Mouse (Mus musculus): ENCODE results near the gene Kif13a. TPM values are rescaled to one million over a fixed set of nuclear protein-coding genes. Genes with fewer than 3 reads are reported as not detected.

Kif13a gene
- total RNA-seq, 2 experiments from 2014 or later: 109 to 118 TPM

DNA sequence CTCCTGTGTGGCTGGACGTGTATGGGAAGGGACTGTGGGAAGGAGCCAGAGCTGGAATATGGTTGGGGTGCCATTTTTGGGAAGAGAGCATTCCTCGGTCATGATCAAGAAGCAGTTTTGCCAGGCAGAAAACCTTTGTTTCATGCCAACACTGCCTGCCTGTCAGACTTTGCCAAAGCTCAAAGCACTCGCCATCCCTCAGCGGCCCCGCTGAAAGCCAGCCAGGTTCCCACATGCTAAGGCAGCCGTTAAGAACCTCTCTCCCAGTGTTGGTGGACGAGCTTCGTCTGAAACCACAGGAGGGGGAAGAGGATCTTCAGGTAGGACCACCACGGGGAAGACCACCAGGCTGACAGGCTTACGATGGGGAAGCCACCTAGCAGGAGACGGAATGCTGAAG is 121.8 kb downstream of the Kif13a start:
- no peak for DNase-seq (ENCODE audit: low spot score)

GRCm38 (mm10) chr13:46801196-46801595 is 128.5 kb downstream of the Kif13a start:
- intact Hi-C loops (cut with DNase I): no loop called here
- DNase-seq (ENCODE audit: low spot score): no peak

More for the DNA sequence above, 121.8 kb downstream of the Kif13a start:
- intact Hi-C loops (cut with DNase I): no loop called here

GRCm38 (mm10) chr13:46798156-46798555 is 131.5 kb downstream of the Kif13a start:
- intact Hi-C loops (cut with DNase I): loop anchor here (5.0 kb wide), 2 partner anchors 71 to 486 kb away; partner anchors contain the start of gene Nup153
- DNase-seq (ENCODE audit: low spot score): no peak

DNA sequence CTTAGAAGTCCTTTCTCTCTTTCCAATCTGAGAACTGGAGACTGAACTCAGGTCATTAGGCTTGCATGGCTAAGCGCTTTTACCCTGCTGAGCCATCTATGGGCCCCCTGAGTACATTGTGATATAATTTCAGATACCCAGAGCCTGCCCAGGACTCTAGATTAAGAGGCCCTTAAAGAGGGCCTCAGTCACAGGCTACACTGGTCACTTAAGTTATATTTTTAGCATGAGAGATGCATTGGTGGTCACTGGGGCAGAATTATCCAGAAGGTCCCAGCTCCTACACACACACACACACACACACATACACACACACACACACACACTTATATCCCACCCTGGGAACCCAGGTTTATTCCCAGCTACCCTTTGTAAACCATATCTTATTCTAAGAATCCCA is 133.3 kb downstream of the Kif13a start:
- intact Hi-C loops (cut with DNase I): loop anchor here (5.0 kb wide), 2 partner anchors 69 to 484 kb away; partner anchors contain the start of gene Nup153
- DNase-seq (ENCODE audit: low spot score): no peak

DNA sequence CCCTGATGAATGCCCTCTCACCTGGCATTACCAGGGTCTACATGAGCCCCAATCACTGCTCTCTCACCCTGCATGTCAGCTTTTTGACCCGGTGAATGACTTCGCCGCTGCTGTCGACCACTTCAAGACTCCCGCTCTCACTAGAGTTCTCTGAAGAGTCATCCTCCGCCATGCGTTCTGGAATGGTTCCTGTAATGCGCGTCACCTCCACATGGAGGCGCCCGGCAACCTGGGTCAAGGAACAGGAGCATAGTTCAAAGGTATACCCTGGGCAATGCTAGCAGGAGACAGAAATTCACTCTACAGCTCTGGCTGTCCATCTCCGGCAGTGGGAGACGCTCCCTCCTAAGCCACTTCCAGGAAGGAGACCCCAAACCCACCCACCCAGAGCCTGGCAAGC is 135.8 kb downstream of the Kif13a start:
- intact Hi-C loops (cut with DNase I): no loop called here
- no peak for DNase-seq (ENCODE audit: low spot score)

DNA sequence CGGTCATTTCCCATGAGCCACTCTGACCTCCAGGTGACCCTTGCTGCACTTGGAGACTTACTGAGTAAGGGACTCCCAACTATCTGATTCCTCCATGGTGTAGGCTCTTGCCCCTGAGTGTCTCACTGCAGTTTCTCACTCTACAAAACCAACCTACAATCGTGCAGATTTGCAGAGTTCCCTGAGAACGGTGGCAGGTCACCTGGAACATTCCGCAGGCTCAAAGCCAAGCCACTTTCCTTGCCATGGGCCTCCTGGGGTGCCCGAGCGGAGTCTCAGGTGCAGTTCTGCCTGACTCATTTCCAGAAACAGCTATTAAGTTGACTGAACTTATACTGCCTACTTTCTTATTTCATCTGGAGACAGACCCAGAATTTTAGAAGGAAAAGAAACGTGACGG is 141.2 kb downstream of the Kif13a start:
- intact Hi-C loops (cut with DNase I): no loop called here
- DNase-seq (ENCODE audit: low spot score): no peak

- DNase-seq (ENCODE audit: low spot score): no peak
- intact Hi-C loops (cut with DNase I): no loop called here
These were observed 142.8 kb downstream of the Kif13a start for GRCm38 (mm10) chr13:46786836-46787235.

- intact Hi-C loops (cut with DNase I): no loop called here
- DNase-seq (ENCODE audit: low spot score): no peak
These were observed 143.6 kb downstream of the Kif13a start for GRCm38 (mm10) chr13:46786064-46786561.

DNA sequence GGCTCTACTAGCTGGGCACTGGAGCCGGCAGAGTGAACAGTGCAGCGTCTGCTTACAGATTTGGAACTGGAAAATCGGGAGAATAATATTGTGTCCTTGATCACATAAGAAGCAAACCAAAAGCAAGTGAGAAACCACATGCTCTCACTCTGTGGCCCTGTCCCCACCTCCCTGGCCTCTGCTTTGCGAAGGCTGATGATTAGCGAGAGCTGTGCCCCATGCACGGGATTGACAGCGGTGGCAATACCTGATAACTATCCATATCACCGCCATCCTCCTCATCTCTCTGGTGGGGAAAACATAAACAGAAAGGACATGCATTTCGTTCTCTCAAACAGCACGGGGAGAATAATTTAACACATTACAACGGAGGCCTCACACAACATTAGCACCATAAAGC is 149.3 kb downstream of the Kif13a start:
- intact Hi-C loops (cut with DNase I): no loop called here
- DNase-seq (ENCODE audit: low spot score): no peak

- intact Hi-C loops (cut with DNase I): no loop called here
These were observed 149.8 kb downstream of the Kif13a start for GRCm38 (mm10) chr13:46779831-46780230.

GRCm38 (mm10) chr13:46777461-46777860 is 152.2 kb downstream of the Kif13a start:
- intact Hi-C loops (cut with DNase I): no loop called here
- DNase-seq (ENCODE audit: low spot score): no peak

More at GRCm38 (mm10) chr13:46779831-46780230, 149.8 kb downstream of the Kif13a start:
- DNase-seq (ENCODE audit: low spot score): no peak

- intact Hi-C loops (cut with DNase I): no loop called here
- no peak for DNase-seq (ENCODE audit: low spot score)
These were observed 152.9 kb downstream of the Kif13a start for GRCm38 (mm10) chr13:46776636-46777305.

DNA sequence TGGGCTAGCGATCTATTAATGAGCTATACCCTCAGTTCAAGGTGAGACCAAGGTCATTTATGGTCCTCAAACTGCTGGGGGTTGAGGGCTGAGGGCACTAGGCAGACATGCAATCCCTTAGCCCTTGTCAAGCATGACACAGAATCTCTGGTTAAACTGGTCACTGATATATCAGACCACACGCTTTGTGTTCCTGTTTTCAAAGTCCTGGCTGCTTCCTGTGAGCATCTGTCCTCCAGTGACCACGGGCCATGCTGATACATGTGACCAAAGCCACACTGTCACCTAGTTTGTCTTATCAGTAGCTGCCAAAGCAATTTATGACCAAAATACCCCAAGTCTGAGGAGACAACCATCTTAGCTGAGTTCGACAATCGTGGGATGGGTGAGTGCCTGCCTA is 154.7 kb downstream of the Kif13a start:
- intact Hi-C loops (cut with DNase I): loop anchor here (5.0 kb wide), 1 partner anchor 88 kb away; no protein-coding TSS in a partner anchor
- no peak for DNase-seq (ENCODE audit: low spot score)

DNA sequence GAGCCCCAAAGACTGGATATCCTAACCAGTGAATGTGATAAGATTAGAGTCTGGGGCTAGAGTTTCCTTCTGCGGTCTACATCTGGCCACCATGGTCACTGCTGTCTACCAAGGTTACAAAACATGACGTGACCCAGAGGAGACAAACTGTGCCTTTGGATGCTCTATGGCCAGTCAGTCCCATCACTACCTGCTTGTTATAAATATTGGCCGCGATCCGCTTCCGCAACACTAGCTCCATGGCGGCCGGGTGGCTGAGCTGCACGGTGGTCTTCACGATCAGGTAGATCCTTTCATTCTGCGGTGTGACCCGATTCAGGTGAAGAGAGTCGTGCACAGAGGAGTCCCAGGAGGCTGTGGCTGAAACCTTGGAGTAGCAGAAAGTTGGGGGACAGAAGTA is 157.1 kb downstream of the Kif13a start:
- no peak for DNase-seq (ENCODE audit: low spot score)
- intact Hi-C loops (cut with DNase I): loop anchor here (5.0 kb wide), 1 partner anchor 85 kb away; no protein-coding TSS in a partner anchor

DNA sequence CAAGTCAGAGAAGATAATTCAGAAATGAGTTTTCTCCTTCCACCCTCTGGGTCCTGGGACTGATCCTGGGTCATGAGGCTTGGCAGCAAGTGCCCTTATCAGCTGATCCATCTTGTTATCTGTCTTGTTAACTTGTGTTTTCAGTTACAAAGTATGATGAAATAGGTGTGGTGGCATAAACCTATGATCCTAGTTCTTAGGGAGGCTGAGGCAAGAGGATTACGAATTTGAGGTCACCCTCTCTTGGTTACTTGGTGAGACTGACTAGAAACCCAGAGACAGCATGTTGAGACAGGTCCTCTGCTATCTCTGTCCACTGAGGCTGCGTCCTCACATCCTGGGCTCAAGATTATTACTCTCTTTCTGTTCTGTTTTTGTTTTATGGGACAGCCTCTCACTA is 164.3 kb downstream of the Kif13a start:
- intact Hi-C loops (cut with DNase I): no loop called here
- DNase-seq (ENCODE audit: low spot score): no peak

DNA sequence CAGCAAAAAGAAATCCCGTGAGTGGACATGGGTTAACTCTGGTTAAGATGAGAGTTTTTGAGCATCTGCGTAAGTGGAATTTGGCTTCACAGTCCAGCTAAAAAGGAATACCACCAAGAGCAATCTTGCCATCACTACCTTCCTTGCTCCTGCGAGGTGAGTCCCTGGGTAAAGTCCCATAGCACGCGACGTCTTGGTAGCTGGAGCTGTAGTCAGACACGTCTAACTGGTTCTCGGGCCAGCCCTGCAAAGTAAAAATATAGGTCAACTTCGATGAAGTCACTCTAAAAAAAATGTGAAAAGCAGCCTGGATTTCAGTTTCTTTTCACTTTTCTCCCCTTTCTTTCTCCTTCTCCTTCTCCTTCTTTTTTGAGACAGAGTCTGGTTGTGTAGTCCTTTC is 166.5 kb downstream of the Kif13a start:
- intact Hi-C loops (cut with DNase I): no loop called here
- DNase-seq (ENCODE audit: low spot score): no peak

DNA sequence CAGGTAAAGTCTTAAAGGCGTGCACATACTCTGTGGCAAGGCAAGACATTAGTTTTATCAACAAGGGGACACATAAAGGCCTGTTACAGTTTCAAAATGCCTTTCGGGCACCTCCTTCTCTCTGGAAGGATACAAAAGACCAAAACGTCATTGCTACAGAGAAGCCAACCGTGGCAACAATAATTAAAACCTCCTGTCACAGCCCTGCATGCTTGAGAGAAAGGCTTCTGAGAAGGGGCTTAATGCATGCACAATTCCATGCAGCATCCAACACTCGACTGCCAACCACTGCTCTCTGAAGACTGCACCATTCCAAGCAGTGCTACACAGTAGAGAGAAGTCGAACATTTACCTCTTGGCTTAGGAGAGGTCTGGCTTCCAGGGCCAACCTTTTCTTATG is 168.7 kb downstream of the Kif13a start:
- intact Hi-C loops (cut with DNase I): no loop called here
- no peak for DNase-seq (ENCODE audit: low spot score)

DNA sequence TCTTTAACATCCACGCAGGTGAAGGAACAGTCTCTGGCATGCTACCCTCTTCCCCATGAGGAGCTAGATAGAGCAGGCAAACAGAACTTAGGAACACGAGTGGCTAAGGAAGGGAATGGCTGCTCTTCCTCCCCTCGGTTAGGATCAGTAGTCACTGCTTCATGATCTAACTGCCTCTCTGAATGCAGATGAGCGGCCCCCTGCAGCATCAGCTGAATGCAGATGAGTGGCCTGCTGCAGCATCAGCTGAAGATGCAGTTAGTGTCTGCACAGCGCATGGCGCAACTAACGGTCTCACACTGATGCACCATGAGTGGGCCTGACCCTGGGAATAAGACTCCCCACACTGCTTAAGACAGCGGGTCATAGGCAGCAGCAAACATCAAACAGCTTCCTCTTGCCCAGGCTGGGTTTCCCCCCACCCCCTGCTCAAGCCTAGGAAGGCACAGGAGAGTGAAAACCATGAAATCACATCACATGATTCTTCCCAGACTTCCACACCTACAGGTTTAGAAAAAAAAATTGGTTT is 170.3 kb downstream of the Kif13a start:
- intact Hi-C loops (cut with DNase I): no loop called here
- no peak for DNase-seq (ENCODE audit: low spot score)

DNA sequence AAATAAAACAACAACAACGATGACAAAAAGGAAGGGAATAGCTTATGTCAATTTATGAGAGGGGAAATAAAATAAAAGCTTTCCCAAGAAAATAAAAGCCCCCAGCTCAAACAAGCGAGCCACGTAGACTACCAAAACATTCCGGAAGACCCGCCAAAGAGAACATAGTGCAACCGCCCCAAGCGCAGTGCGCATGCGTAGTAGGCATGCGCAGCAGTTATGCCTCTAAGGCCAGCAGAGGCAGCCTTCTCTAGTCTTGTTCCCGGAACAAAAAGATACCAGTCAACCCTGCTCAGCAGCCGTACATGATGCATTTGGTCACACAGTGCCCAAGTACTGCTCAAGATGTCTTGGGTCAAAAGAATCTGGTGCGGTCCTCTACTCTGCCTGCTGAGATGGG is 171.0 kb downstream of the Kif13a start:
- no peak for DNase-seq (ENCODE audit: low spot score)
- intact Hi-C loops (cut with DNase I): no loop called here

- intact Hi-C loops (cut with DNase I): no loop called here
- no peak for DNase-seq (ENCODE audit: low spot score)
These were observed 171.7 kb downstream of the Kif13a start for GRCm38 (mm10) chr13:46757946-46758345.

GRCm38 (mm10) chr13:46753294-46753693 is 176.4 kb downstream of the Kif13a start:
- DNase-seq (ENCODE audit: low spot score): no peak
- intact Hi-C loops (cut with DNase I): no loop called here

Data from heart, postnatal 25 days (tissue).